Mouse (Mus musculus) embryonic fibroblast, embryonic 13.5 days (primary cell): ENCODE data around the gene Lck.

Experiments used
- CTCF ChIP-seq: IDR thresholded peaks from 2 replicates; pipeline ENCODE4 v1.5.1; 2011; ENCODE audit warnings: mild to moderate bottlenecking, control low read depth, low read length, moderate library complexity, borderline replicate concordance; ENCODE audit not compliant: insufficient read depth
- POLR2A ChIP-seq: IDR thresholded peaks from 2 replicates; pipeline ENCODE4 v1.6.1; 2011; ENCODE audit warnings: low read depth, mild to moderate bottlenecking, control low read depth, low read length, moderate library complexity

DNA sequence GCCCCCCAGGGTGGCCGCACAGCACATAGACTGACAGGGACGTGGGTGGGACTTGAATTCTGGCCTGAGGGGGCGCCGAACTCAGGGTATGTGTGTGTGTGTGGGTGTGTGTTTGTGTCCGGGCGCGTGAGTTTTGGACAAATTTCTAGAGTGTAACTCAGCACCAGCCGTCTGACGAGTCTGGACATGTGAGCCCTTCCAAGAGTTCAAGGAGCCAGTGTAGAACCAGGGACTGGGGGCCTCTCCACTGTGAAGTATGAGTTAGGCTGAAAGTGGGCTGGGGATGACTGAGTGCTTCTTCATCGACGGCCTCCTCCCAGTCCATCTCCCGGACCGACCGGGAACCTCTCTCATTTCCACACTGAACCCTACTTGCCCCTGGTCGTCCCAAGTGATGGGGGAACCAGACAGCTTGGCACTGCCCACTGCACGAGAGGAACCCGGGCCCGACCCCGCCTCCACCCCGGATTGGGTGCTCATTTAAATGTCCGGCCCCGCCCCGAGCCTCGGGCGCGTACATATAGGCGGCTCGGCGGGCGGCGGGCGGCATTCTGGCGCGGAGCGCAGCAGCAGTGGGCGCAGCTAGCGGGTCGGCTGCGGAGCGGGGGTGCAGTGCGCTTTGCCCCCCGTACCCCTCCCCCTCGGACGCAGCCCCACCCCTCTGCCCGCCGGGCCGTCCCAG lies 60.2 kb downstream of the Lck start, which contains the start of gene Marcksl1:
- TF ChIP-seq POLR2A (peak; percentile 94), CTCF (no peak)
